Mouse (Mus musculus): Measurements from ENCODE around the gene Slc4a4. TPM values are rescaled to one million over a fixed set of nuclear protein-coding genes. Genes with fewer than 3 reads are reported as not detected.

The Slc4a4 gene
- total and polyA plus RNA-seq, 2 experiments from 2014 or later: 4.4 to 10.6 TPM

GRCm38 (mm10) chr5:88945661-88946339 is 59.2 kb downstream of the Slc4a4 start:
- H3K4me1 ChIP-seq (ENCODE audit: control insufficient read depth, insufficient read depth): no peaks in the 10 kb centered on the region
- TF ChIP-seq CTCF (IDR thresholded peaks at IDR 0.05; ENCODE audit: low read depth): no peak
- no peak for TF ChIP-seq EP300 (IDR thresholded peaks at IDR 0.05; ENCODE audit: low read depth)
- H3K27ac ChIP-seq (ENCODE audit: low read depth): no peak overlapping the region
- H3K4me3 ChIP-seq (ENCODE audit: low read depth, low read length): no peak overlapping the region
- no peaks in the 10 kb centered on the region for H3K36me3 ChIP-seq (replicated peaks; ENCODE audit: control insufficient read depth, insufficient read depth, low read length)
- H3K4me2 ChIP-seq (ENCODE audit: low read depth, low read length): no peak overlapping the region
- no peaks in the 10 kb centered on the region for H3K27me3 ChIP-seq (ENCODE audit: control insufficient read depth, insufficient read depth, low read length)
- H3K9ac ChIP-seq (replicated peaks; ENCODE audit: low read depth, low read length): no peak overlapping the region
- no peak for DNase-seq (ENCODE audit: low spot score)
- ATAC-seq (ENCODE audit: insufficient read depth, low read depth): no peak
- WGBS: 90% methylated on average over 10 of the region's 10 CpGs
- H3K9me3 ChIP-seq (replicated peaks; ENCODE audit: control insufficient read depth, low read length): no peaks in the 10 kb centered on the region

DNA sequence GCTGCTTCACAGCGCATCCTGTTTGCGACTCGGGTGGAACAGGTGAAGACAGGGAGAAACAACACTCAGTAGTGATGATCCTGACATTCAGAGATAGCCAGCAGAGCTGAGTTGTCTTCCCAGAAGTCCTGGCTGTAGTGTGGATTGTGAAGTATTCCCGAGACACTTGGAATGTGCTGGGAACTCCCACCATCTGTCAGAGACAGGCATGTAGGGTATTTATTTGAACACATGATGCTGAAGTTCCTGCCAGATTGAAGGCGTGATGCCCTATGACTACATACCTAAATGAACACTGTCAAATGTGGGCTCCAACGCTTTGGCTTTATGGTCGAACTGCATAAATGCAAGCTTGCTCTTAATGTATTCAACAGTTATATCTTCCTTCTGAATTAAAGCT is 63.7 kb downstream of the Slc4a4 start:
- WGBS: 66% methylated on average over 7 of the region's 7 CpGs
- Histone ChIP-seq H3K4me3 (ENCODE audit: low read depth, low read length) (no peak overlapping the region), H3K27ac (ENCODE audit: low read depth) (no peak overlapping the region), H3K4me2 (ENCODE audit: low read depth, low read length) (no peak overlapping the region), H3K9ac (replicated peaks; ENCODE audit: low read depth, low read length) (no peak overlapping the region), H3K4me1 (ENCODE audit: control insufficient read depth, insufficient read depth) (no peaks in the 10 kb centered on the region), H3K27me3 (ENCODE audit: control insufficient read depth, insufficient read depth, low read length) (no peaks in the 10 kb centered on the region), H3K36me3 (replicated peaks; ENCODE audit: control insufficient read depth, insufficient read depth, low read length) (0 out of 2 replicates have a peak, but pooled peaks cover 4% of the 10 kb centered on the region), H3K9me3 (replicated peaks; ENCODE audit: control insufficient read depth, low read length) (no peaks in the 10 kb centered on the region)
- ATAC-seq (ENCODE audit: insufficient read depth, low read depth) (no peak), DNase-seq (ENCODE audit: low spot score) (no peak)
- TF ChIP-seq CTCF (IDR thresholded peaks at IDR 0.05; ENCODE audit: low read depth): no peak
- no peak for TF ChIP-seq EP300 (IDR thresholded peaks at IDR 0.05; ENCODE audit: low read depth)

DNA sequence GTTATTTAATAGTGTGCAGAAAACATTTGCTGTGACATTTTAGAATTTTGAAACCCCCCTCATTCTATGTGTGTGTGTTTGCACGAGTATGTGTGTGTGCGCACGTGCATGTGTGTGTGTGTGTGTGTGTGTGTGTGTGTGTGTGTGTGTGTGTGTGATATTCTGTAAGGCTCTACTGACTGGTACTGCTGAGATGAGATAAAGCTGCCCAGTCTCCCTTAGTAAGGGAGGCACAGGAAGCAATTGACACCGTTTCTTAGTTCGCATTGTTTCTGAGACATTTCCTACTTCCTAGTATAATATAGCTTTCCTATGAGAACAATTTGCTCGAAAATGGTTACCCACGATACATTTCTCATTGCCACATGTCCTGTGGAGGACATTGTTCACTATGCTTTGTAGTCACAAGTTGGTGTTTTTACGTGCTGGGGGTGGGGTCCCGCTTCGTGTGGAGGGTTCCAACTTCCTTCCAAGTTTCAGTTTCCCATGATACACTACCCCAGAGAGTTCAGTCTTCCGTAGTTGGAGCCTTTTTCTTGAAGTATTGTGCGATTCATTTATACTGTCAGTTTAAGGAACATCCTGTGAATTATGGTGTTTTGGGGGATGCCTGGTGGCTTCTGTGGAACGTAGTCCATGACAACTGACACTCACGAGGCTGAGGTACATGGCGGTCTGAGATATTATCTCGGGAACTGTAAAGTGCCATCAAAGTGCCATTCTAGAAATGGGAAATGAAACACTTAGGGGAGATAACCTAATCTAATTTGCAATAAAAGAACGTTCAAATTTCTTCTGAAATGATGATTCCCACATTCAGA is 66.3 kb downstream of the Slc4a4 start:
- Histone ChIP-seq H3K4me2 (ENCODE audit: low read depth, low read length) (peak overlapping the region; percentile 45), H3K9me3 (replicated peaks; ENCODE audit: control insufficient read depth, low read length) (no peaks in the 10 kb centered on the region), H3K9ac (replicated peaks; ENCODE audit: low read depth, low read length) (no peak overlapping the region), H3K4me3 (ENCODE audit: low read depth, low read length) (peak overlapping the region; percentile 22; the same call in 1 of the 2 replicates), H3K36me3 (replicated peaks; ENCODE audit: control insufficient read depth, insufficient read depth, low read length) (0 out of 2 replicates have a peak, but pooled peaks cover 8% of the 10 kb centered on the region), H3K27ac (ENCODE audit: low read depth) (no peak overlapping the region), H3K4me1 (ENCODE audit: control insufficient read depth, insufficient read depth) (no peaks in the 10 kb centered on the region), H3K27me3 (ENCODE audit: control insufficient read depth, insufficient read depth, low read length) (no peaks in the 10 kb centered on the region)
- ATAC-seq (ENCODE audit: insufficient read depth, low read depth): no peak
- no peak for TF ChIP-seq CTCF (IDR thresholded peaks at IDR 0.05; ENCODE audit: low read depth)
- no peak for TF ChIP-seq EP300 (IDR thresholded peaks at IDR 0.05; ENCODE audit: low read depth)
- 63% methylated on average over 17 of the region's 17 CpGs for WGBS
- DNase-seq (ENCODE audit: low spot score): no peak

- 0 out of 2 replicates have a peak, but pooled peaks cover 11% of the 10 kb centered on the region for H3K4me1 ChIP-seq (ENCODE audit: control insufficient read depth, insufficient read depth)
- 50% methylated on average over 5 of the region's 5 CpGs for WGBS
- H3K27ac ChIP-seq (ENCODE audit: low read depth): no peak overlapping the region
- DNase-seq (ENCODE audit: low spot score) (no peak), ATAC-seq (ENCODE audit: insufficient read depth, low read depth) (no peak)
- no peak overlapping the region for H3K4me3 ChIP-seq (ENCODE audit: low read depth, low read length)
- no peak overlapping the region for H3K4me2 ChIP-seq (ENCODE audit: low read depth, low read length)
- no peak overlapping the region for H3K9ac ChIP-seq (replicated peaks; ENCODE audit: low read depth, low read length)
- H3K27me3 ChIP-seq (ENCODE audit: control insufficient read depth, insufficient read depth, low read length): no peaks in the 10 kb centered on the region
- no peak for TF ChIP-seq EP300 (IDR thresholded peaks at IDR 0.05; ENCODE audit: low read depth)
- no peak for TF ChIP-seq CTCF (IDR thresholded peaks at IDR 0.05; ENCODE audit: low read depth)
- H3K9me3 ChIP-seq (replicated peaks; ENCODE audit: control insufficient read depth, low read length): no peaks in the 10 kb centered on the region
- H3K36me3 ChIP-seq (replicated peaks; ENCODE audit: control insufficient read depth, insufficient read depth, low read length): 0 out of 2 replicates have a peak, but pooled peaks cover 8% of the 10 kb centered on the region
Measured at GRCm38 (mm10) chr5:88957735-88958134, 71.1 kb downstream of the Slc4a4 start.

DNA sequence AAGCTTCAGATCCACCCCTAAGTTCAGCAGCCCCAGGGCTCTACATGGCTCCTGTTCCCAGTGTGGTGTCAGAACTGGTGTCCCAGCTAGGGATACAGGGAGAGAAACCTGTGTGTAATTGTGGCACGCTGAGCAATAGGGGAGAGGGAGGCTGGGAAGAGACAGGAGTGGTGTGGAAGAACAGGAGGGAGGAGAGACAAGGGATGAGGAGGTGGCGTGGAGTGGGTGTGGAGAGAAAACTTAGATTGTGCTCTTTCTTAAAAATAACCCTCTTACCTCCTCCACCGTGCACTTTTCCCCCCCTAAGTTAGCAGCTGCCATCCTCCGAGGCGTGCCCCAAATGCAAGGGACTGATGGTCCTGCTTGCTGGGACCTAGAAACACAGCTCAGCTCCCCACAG is 72.3 kb downstream of the Slc4a4 start:
- DNase-seq (ENCODE audit: low spot score) (no peak), ATAC-seq (ENCODE audit: insufficient read depth, low read depth) (no peak)
- Histone ChIP-seq H3K27me3 (ENCODE audit: control insufficient read depth, insufficient read depth, low read length) (no peaks in the 10 kb centered on the region), H3K36me3 (replicated peaks; ENCODE audit: control insufficient read depth, insufficient read depth, low read length) (0 out of 2 replicates have a peak, but pooled peaks cover 8% of the 10 kb centered on the region), H3K4me3 (ENCODE audit: low read depth, low read length) (no peak overlapping the region), H3K9me3 (replicated peaks; ENCODE audit: control insufficient read depth, low read length) (no peaks in the 10 kb centered on the region), H3K27ac (ENCODE audit: low read depth) (no peak overlapping the region), H3K9ac (replicated peaks; ENCODE audit: low read depth, low read length) (no peak overlapping the region), H3K4me1 (ENCODE audit: control insufficient read depth, insufficient read depth) (0 out of 2 replicates have a peak, but pooled peaks cover 11% of the 10 kb centered on the region), H3K4me2 (ENCODE audit: low read depth, low read length) (no peak overlapping the region)
- WGBS: 73% methylated on average over 5 of the region's 5 CpGs
- TF ChIP-seq EP300 (IDR thresholded peaks at IDR 0.05; ENCODE audit: low read depth) (no peak), CTCF (IDR thresholded peaks at IDR 0.05; ENCODE audit: low read depth) (no peak)
